Mouse (Mus musculus) spleen, postnatal 10 days (tissue): Measurements from ENCODE around the gene Padi2.

ENCODE experiments used
- DNase-seq, 2 experiments: peaks; one replicate each; pipeline ENCODE4 v3.0.0; 2021 to 2022; ENCODE audit warnings: low spot score in 2 of 2

Padi2 gene

DNA sequence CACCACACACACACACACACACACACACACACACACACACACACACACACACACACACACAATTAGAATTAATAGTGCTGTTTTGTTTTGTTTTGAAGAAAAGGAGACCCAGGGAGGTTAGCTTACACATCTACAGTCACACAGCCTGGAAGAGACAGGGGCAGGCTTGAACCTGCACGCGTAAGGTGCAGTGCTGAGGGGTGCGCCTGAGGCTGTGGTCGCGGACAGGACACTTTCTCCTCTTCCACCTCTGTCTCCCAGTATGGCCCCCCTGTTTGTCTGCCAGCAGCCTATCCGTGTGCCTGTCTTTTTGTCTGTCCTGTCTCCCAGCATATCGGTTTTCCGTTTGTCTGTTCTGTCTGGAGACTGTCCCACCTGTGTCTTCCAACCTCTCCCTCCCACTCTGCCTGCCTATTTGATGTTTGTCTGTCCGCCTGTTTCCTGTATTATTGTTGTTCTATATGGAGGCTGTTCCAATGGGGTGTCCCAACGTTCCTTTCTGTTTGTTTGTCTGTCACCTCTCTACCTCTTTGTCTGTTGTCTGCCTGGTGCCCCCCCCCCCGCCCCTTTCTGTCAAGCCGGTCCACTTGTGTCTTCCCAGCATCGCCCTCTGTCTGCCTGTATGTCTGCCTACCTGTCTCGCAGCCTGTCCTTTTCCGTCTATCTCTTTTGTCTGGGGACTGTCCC lies 80.0 kb downstream of the Padi2 start:
- no peak for DNase-seq

GRCm38 (mm10) chr4:140986711-140987395 lies 80.7 kb downstream of the Padi2 start, which contains the start of gene Atp13a2:
Gene Atp13a2, plus strand, starts transcription at chr4:140986873.
- peak; percentile 86 to 94 for DNase-seq

DNA sequence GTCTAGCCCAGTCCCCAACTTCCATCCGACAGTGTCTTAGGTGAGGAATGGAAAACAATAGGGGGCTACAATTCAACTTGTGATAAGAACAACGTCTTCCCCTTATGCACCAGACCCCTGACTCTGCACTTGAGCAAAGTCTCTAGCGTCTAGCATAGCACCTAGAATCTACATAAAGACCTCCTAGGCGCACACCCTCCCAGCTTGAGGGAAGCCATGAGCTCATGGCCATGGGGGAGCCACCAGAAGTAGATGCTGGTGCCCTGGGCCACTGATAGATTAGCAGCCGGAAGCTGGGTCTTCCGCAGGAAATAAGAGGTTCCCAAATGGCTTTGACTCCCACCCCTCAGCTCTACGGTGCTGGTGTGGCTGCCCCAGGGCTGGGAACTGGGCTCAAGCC lies 81.3 kb downstream of the Padi2 start:
- DNase-seq = no peak

- DNase-seq = peak in 1 of 2 experiments; percentile 46
Observed at GRCm38 (mm10) chr4:140988706-140989290, 82.7 kb downstream of the Padi2 start.

DNA sequence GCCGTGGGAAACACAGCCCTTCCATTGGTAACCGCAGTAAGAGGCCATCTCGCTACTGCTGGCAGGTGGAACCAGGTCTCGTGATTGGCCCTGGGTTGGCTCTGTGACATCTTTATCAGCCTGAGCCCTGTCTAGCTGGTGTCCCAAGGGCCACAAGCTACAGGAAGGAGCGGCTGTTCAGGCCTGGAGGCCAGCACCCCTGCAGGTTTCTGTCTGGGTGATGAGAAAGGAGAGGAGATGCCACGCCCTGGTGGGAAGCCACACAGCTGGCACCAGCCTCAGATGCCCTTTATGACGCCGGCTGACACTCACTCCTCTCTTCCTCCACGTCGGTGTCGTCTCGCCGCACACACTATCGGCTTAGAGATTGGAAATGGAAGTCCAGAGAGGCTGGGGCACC lies 83.3 kb downstream of the Padi2 start:
- DNase-seq = peak; percentile 24 to 59

GRCm38 (mm10) chr4:140992215-140992614 lies 86.1 kb downstream of the Padi2 start:
- DNase-seq = no peak

- no peak for DNase-seq
Observed at GRCm38 (mm10) chr4:140993846-140994245, 87.7 kb downstream of the Padi2 start.

DNA sequence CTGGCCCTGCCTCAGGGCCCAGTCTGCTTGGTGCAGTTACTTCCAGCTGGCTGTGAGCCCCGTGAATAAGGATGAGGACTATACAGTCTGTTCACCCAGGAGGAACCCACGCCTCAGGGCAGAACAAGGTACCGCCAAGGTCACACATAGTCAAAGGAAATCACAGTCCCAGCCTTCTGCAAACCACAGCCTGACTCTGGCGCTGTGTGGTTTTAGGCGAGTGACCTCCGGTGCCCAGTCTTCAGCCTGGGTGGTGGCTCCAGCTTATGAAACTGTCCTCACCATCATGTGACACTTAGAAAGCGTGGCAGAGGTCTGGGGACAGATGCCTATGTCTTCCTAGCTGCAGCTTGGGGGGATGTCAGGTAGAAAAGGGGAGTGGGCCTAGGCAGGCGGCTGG lies 89.7 kb downstream of the Padi2 start:
- no peak for DNase-seq

- no peak for DNase-seq
Observed at GRCm38 (mm10) chr4:140996812-140997211, 90.7 kb downstream of the Padi2 start.
